Mouse (Mus musculus) thymus, adult 2 months (tissue): ENCODE data around the gene Foxr1.

Source experiments
- CTCF ChIP-seq: fragments of 200-500 bp; IDR thresholded peaks from 2 replicates; pipeline ENCODE4 v1.5.1; 2012; ENCODE audit warnings: mild to moderate bottlenecking, control low read depth, low read length, moderate library complexity, borderline replicate concordance; ENCODE audit not compliant: control insufficient read depth, poor library complexity, insufficient read depth; ENCODE audit errors: extremely low read depth
- POLR2A ChIP-seq: fragments of 200-500 bp; IDR thresholded peaks from 2 replicates; pipeline ENCODE4 v1.6.1; 2012; ENCODE audit warnings: mild to moderate bottlenecking, low read length, control low read depth, moderate library complexity; ENCODE audit not compliant: control insufficient read depth, poor library complexity, insufficient read depth; ENCODE audit errors: extremely low read depth

GRCm38 (mm10) chr9:44474327-44474726, 33.4 kb upstream of the Foxr1 start:
- no peak for TF ChIP-seq POLR2A
- no peak for TF ChIP-seq CTCF
